ENCODE assay signal across 32 mouse cellular contexts in the genomic region with DNA sequence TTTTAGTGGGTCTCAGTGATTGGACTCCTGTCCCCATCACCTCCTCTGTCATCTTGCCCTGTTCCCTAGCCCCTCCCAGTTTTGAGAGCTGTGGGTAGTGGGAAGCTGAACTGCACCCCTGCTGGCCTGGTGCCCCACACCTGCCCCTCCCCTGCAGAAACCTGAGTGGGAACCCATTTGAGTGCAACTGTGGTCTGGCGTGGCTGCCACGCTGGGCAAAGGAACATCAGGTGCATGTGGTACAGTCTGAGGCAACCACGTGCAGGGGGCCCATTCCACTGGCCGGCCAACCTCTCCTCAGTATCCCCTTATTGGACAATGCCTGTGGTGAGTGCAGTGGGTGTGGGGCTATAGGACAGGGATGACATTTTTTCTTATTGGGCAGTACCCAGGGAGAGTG. TPM values are rescaled to one million over a fixed set of nuclear protein-coding genes. Genes with fewer than 3 reads are reported as not detected.
"Had no signal": no experiment of that assay in that cellular context is flagged by ENCODE, and none has a peak within 500 bp of the region (broad histone marks: within the 10 kb centered on the region; RNA-seq: fewer than 3 reads in every experiment).

No protein-coding gene starts in this region.

- DNase-seq: heart, postnatal 10 days; heart, postnatal 14 days; heart, postnatal 36 days; heart, postnatal 4 days; kidney, adult 11 months; kidney, adult 18-20 months; kidney, adult 2 months; kidney, adult 8-10 months; kidney, adult 9 months; kidney, postnatal 10 days; kidney, postnatal 14 days; kidney, postnatal 25 days; kidney, postnatal 36 days; kidney, postnatal 4 days; layer of hippocampus, adult 9-11 months; layer of hippocampus, postnatal 36 days had no signal

- H3K4me3 ChIP-seq: heart, embryonic 10.5 days; heart, embryonic 12.5 days; heart, embryonic 13.5 days; heart, embryonic 15.5 days; hindbrain, embryonic 10.5 days; hindbrain, embryonic 12.5 days; hindbrain, embryonic 13.5 days; hindbrain, embryonic 15.5 days; intestine, embryonic 15.5 days; kidney, embryonic 15.5 days; layer of hippocampus, adult 2 months; left cerebral cortex, adult 2 months had no signal

- H3K27me3 ChIP-seq: heart, embryonic 12.5 days; heart, embryonic 13.5 days; heart, embryonic 15.5 days; hindbrain, embryonic 12.5 days; hindbrain, embryonic 13.5 days; hindbrain, embryonic 15.5 days; intestine, embryonic 15.5 days; kidney, embryonic 15.5 days had no signal

- H3K4me2 ChIP-seq: heart, embryonic 11.5 days; heart, embryonic 12.5 days; heart, embryonic 13.5 days; heart, embryonic 15.5 days; hindbrain, embryonic 12.5 days; hindbrain, embryonic 13.5 days; hindbrain, embryonic 14.5 days; hindbrain, embryonic 15.5 days; intestine, embryonic 15.5 days; kidney, embryonic 15.5 days had no signal

RNA-seq across cellular contexts. Expression of a gene that starts 30.4 kb away (rescaled TPM):
- total RNA-seq: heart, postnatal 25 days; heart, postnatal 36 days; hematopoietic stem cell, adult 5-6 weeks had no signal
